Mouse (Mus musculus): ENCODE data around the gene Ermap. TPM values are rescaled to one million over a fixed set of nuclear protein-coding genes. Genes with fewer than 3 reads are reported as not detected.

The Ermap gene
- total RNA-seq (2014; rRNA removed) (0.09 TPM in 1 of 2 replicates, not detected in the other), polyA plus RNA-seq (2012; rRNA removed) (0.02 TPM in 1 of 2 replicates, not detected in the other)

- no peak for TF ChIP-seq POLR2A (IDR thresholded peaks at IDR 0.05; ENCODE audit: extremely low read depth, insufficient read depth, low read length)
- 78% methylated on average over 6 of the region's 6 CpGs for whole genome bisulfite sequencing
- Histone ChIP-seq H3K27me3 (ENCODE audit: control insufficient read depth, insufficient read depth, low read length) (0 out of 2 replicates have a peak, but pooled peaks cover 4% of the 10 kb centered on the region), H3K36me3 (ENCODE audit: control insufficient read depth, insufficient read depth, low read length) (no peaks in the 10 kb centered on the region), H3K4me1 (ENCODE audit: control insufficient read depth, insufficient read depth, low read length) (no peaks in the 10 kb centered on the region), H3K27ac (replicated peaks; ENCODE audit: insufficient read depth, low read depth, low read length) (no peak within 1 kb of the TSS), H3K4me3 (ENCODE audit: insufficient read depth, low read depth, low read length) (no peak within 1 kb of the TSS), H3K79me2 (ENCODE audit: control insufficient read depth, insufficient read depth, low read length) (no peaks in the 10 kb centered on the region), H3K9ac (ENCODE audit: low read depth, low read length) (no peak within 1 kb of the TSS)
- DNase-seq (ENCODE audit: extremely low read depth, low read depth, low spot score): no peak
These were observed at the start of gene Ermap for GRCm38 (mm10) chr4:119189864-119190263. Gene Ermap, minus strand, starts transcription at chr4:119190011.

DNA sequence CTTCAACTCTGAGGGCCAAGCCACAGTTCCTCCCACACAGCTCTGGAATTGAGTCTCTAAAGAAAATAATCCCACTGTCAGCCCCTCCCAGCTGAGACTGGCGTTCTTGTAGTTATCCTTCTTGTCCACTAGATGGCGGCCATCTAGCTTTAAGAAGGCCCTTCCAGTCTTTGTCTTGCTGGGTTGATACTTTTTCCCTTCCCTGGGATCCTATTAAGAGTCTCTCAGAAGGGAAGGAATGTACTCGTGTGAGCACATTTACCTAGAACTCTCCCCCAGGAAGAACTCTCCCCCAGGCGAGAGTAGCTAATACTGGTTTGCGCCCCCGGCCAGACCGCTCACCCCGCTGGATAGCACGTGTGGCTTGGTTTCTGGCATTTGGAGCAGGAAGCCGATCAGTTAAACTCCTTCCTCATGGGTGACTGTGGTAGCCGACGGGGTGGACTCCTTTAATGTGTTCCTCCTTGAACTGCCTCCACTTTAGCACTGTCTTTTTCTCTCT, 49.4 kb upstream of the Ermap start:
- no peak overlapping the region; the same call in 1 of the 2 replicates for H3K9ac ChIP-seq (ENCODE audit: low read depth, low read length)
- TF ChIP-seq POLR2A (IDR thresholded peaks at IDR 0.05; ENCODE audit: extremely low read depth, insufficient read depth, low read length) (no peak), CTCF (IDR thresholded peaks at IDR 0.05; ENCODE audit: low read depth, low read length) (peak; percentile 54; the same call in 1 of the 2 replicates)
- H3K36me3 ChIP-seq (ENCODE audit: control insufficient read depth, insufficient read depth, low read length): peaks cover 7% of the 10 kb centered on the region; the same call in 1 of the 2 replicates
- 58% methylated on average over 12 of the region's 12 CpGs for WGBS
- H3K4me1 ChIP-seq (ENCODE audit: control insufficient read depth, insufficient read depth, low read length): peaks cover 6% of the 10 kb centered on the region; the same call in 1 of the 2 replicates
- no peak overlapping the region for H3K27ac ChIP-seq (replicated peaks; ENCODE audit: insufficient read depth, low read depth, low read length)
- DNase-seq (ENCODE audit: extremely low read depth, low read depth, low spot score): no peak
- H3K4me3 ChIP-seq (ENCODE audit: insufficient read depth, low read depth, low read length): peak overlapping the region; percentile 27; the same call in 1 of the 2 replicates
- no peaks in the 10 kb centered on the region for H3K79me2 ChIP-seq (ENCODE audit: control insufficient read depth, insufficient read depth, low read length)
- no peaks in the 10 kb centered on the region for H3K27me3 ChIP-seq (ENCODE audit: control insufficient read depth, insufficient read depth, low read length)

DNA sequence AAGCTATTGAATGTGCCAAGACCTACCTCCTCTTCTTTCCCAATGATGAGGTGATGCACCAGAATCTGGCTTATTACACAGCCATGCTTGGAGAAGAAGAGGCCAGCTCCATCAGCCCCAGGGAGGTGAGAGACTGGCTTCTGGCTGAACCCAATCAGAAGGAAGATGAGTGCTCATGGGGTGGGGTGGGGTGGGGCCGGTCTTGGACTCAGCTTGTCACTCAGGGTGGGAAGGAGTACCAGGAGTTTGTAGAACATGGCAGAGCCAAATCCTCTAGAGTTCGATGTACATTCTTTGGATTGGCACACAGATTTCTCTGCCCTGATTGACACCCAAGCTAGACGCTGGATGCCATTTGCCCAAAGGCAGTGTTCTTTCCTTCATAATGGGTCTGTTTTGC, 48.9 kb upstream of the Ermap start:
- Histone ChIP-seq H3K79me2 (ENCODE audit: control insufficient read depth, insufficient read depth, low read length) (no peaks in the 10 kb centered on the region), H3K27ac (replicated peaks; ENCODE audit: insufficient read depth, low read depth, low read length) (no peak overlapping the region), H3K4me1 (ENCODE audit: control insufficient read depth, insufficient read depth, low read length) (peaks cover 6% of the 10 kb centered on the region; the same call in 1 of the 2 replicates), H3K27me3 (ENCODE audit: control insufficient read depth, insufficient read depth, low read length) (no peaks in the 10 kb centered on the region), H3K4me3 (ENCODE audit: insufficient read depth, low read depth, low read length) (no peak overlapping the region), H3K9ac (ENCODE audit: low read depth, low read length) (no peak overlapping the region), H3K36me3 (ENCODE audit: control insufficient read depth, insufficient read depth, low read length) (peaks cover 7% of the 10 kb centered on the region; the same call in 1 of the 2 replicates)
- DNase-seq (ENCODE audit: extremely low read depth, low read depth, low spot score): no peak
- TF ChIP-seq POLR2A (IDR thresholded peaks at IDR 0.05; ENCODE audit: extremely low read depth, insufficient read depth, low read length): no peak
- no peak for TF ChIP-seq CTCF (IDR thresholded peaks at IDR 0.05; ENCODE audit: low read depth, low read length)
- 70% methylated on average over 3 of the region's 3 CpGs for WGBS

- H3K4me1 ChIP-seq (ENCODE audit: control insufficient read depth, insufficient read depth, low read length): no peaks in the 10 kb centered on the region; the same call in 1 of the 2 replicates
- H3K27me3 ChIP-seq (ENCODE audit: control insufficient read depth, insufficient read depth, low read length): no peaks in the 10 kb centered on the region
- H3K79me2 ChIP-seq (ENCODE audit: control insufficient read depth, insufficient read depth, low read length): peaks cover 9% of the 10 kb centered on the region; the same call in 1 of the 2 replicates
- WGBS: 96% methylated on average over 3 of the region's 3 CpGs
- H3K36me3 ChIP-seq (ENCODE audit: control insufficient read depth, insufficient read depth, low read length): no peaks in the 10 kb centered on the region; the same call in 1 of the 2 replicates
- no peak overlapping the region for H3K9ac ChIP-seq (ENCODE audit: low read depth, low read length)
- H3K27ac ChIP-seq (replicated peaks; ENCODE audit: insufficient read depth, low read depth, low read length): no peak overlapping the region
- H3K4me3 ChIP-seq (ENCODE audit: insufficient read depth, low read depth, low read length): no peak overlapping the region
- no peak for DNase-seq (ENCODE audit: extremely low read depth, low read depth, low spot score)
- TF ChIP-seq POLR2A (IDR thresholded peaks at IDR 0.05; ENCODE audit: extremely low read depth, insufficient read depth, low read length) (no peak), CTCF (IDR thresholded peaks at IDR 0.05; ENCODE audit: low read depth, low read length) (no peak)
These were observed 44.5 kb upstream of the Ermap start for GRCm38 (mm10) chr4:119234348-119234747.

DNA sequence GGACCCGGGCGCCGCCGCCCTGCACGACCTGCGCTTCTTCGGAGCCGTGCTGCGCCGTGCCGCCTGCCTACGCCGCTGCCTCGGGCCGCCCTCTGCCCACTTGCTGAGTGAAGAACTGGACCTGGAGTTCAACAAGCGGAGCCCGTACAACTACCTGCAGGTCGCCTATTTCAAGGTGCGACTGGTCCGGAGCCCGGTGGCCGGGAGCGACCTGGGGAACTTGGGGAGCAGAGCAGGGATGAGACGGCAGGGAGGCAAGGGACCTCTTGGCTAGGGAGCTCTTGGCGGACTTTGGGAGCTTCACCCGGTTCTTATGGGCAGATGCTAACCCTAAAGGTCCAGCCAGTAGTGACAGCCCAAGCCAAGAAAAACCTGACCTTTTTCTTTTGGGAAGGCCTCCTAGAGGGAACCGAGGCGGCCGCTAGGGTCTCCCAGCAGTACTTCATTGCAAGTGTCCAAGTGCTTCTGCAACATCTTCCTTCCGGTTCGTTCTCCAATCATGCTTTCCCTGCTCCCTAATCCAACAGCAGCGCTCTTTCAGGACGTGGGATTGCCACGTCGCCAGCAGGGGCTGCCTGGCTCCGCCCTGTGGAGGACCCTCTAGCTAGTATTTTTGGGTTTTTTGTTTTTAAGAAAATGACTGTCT, 43.6 kb upstream of the Ermap start:
- WGBS: 1% methylated on average over 36 of the region's 36 CpGs
- H3K4me1 ChIP-seq (ENCODE audit: control insufficient read depth, insufficient read depth, low read length): no peaks in the 10 kb centered on the region; the same call in 1 of the 2 replicates
- peaks cover 2% of the 10 kb centered on the region; the same call in 1 of the 2 replicates for H3K36me3 ChIP-seq (ENCODE audit: control insufficient read depth, insufficient read depth, low read length)
- peak overlapping the region; percentile 83 for H3K4me3 ChIP-seq (ENCODE audit: insufficient read depth, low read depth, low read length)
- peak overlapping the region; percentile 93 for H3K9ac ChIP-seq (ENCODE audit: low read depth, low read length)
- peaks cover 9% of the 10 kb centered on the region; the same call in 1 of the 2 replicates for H3K79me2 ChIP-seq (ENCODE audit: control insufficient read depth, insufficient read depth, low read length)
- peak overlapping the region; percentile 56 for H3K27ac ChIP-seq (replicated peaks; ENCODE audit: insufficient read depth, low read depth, low read length)
- DNase-seq (ENCODE audit: extremely low read depth, low read depth, low spot score): peak; percentile 72
- TF ChIP-seq CTCF (IDR thresholded peaks at IDR 0.05; ENCODE audit: low read depth, low read length) (no peak; the same call in 1 of the 2 replicates), POLR2A (IDR thresholded peaks at IDR 0.05; ENCODE audit: extremely low read depth, insufficient read depth, low read length) (no peak)
- no peaks in the 10 kb centered on the region for H3K27me3 ChIP-seq (ENCODE audit: control insufficient read depth, insufficient read depth, low read length)
